Mouse (Mus musculus) midbrain, embryonic 16.5 days (tissue): ENCODE results near the gene Uvrag. TPM values are rescaled to one million over a fixed set of nuclear protein-coding genes. Genes with fewer than 3 reads are reported as not detected.
A peak's percentile ranks its signal among the peaks of the same experiment; 100 is the strongest.

Experiments used
- ATAC-seq: fragments of 200-750 bp; cut with Nextera tagmentation; 2 replicates; pipeline ENCODE4 v1.8.0; 2017; ENCODE audit warnings: moderate TSS enrichment
- H3K27ac ChIP-seq: fragments of 300-500 bp; sonication (generic); 2 replicates; pipeline ENCODE4 v1.5.1; 2014; ENCODE audit warnings: mild to moderate bottlenecking, low read length, mixed read lengths
- H3K27me3 ChIP-seq: fragments of 300-500 bp; sonication (generic); 2 replicates; pipeline ENCODE4 v1.6.1; 2014; ENCODE audit warnings: low read depth, low read length, mixed read lengths; ENCODE audit not compliant: control insufficient read depth, insufficient read depth
- H3K36me3 ChIP-seq: fragments of 300-500 bp; sonication (generic); 2 replicates; pipeline ENCODE4 v1.6.1; 2014; ENCODE audit warnings: mild to moderate bottlenecking, low read length, moderate library complexity, mixed read lengths; ENCODE audit not compliant: control insufficient read depth, insufficient read depth
- H3K4me1 ChIP-seq: fragments of 300-500 bp; sonication (generic); 2 replicates; pipeline ENCODE4 v1.6.1; 2014; ENCODE audit warnings: mild to moderate bottlenecking, low read length, mixed read lengths; ENCODE audit not compliant: control insufficient read depth, insufficient read depth
- H3K4me2 ChIP-seq: fragments of 300-500 bp; sonication (generic); 2 replicates; pipeline ENCODE4 v1.6.1; 2014; ENCODE audit warnings: mild to moderate bottlenecking, low read length, mixed read lengths
- H3K4me3 ChIP-seq: fragments of 300-500 bp; sonication (generic); 2 replicates; pipeline ENCODE4 v1.5.1; 2014; ENCODE audit warnings: low read depth, mild to moderate bottlenecking, low read length, moderate library complexity, mixed read lengths
- H3K9ac ChIP-seq: fragments of 300-500 bp; sonication (generic); 2 replicates; pipeline ENCODE4 v1.6.1; 2014; ENCODE audit warnings: low read depth, low read length, mixed read lengths
- H3K9me3 ChIP-seq: fragments of 300-500 bp; sonication (generic); replicated peaks from 2 replicates; pipeline ENCODE4 v1.6.1; 2014; ENCODE audit warnings: mild to moderate bottlenecking, low read length, mixed read lengths; ENCODE audit not compliant: control insufficient read depth, poor library complexity, severe bottlenecking
- WGBS: fragments of 180-500 bp; shearing (Covaris S2); extraction: QIAGEN DNeasy Blood & Tissue Kit; methylation state at CpG from one replicate; pipeline ENCODE4 v1.1.7; 2014; 5-methylcytosine and 5-hydroxymethylcytosine counted together
- polyA plus RNA-seq: library from polyadenylated mRNA; unstranded; fragments of >200 nt; fragmentation: Nextera tagmentation; extraction: Ambion mirVana; gene quantifications from 2 replicates; pipeline ENCODE4 v1.2.1, GENCODE M21; 2015

The Uvrag gene
- polyA plus RNA-seq, 1 experiment from 2014 or later, result 16.0 TPM

DNA sequence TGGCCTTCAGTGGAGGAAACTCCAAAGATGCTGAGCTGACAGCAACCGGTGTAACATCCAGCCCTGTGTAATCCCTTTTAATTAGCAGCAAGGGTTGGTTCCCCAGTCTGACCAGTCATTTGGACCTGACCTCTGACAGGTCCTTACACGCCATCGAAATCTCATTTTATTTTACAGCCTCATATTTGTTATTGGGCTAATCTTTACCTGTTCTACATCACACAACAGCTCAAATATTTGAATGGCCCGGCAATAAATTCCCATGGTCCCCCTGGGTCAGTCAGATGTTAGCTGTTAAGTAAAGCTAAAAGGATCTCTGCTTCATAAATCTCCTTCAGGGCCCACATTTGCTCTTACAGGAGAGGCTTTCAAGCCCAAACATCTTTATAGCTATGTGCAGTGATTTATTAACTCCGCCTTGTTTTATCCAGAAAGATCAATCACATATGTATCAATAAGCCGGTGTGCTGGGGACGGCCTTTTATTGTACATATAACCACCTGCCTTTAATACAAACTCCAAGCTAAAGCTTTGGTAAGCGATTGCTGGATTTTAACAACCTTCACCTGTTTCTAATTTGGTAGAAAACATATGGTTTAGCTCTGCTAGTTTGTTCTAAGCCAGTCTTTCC, 183.7 kb downstream of the Uvrag start:
- H3K4me3 ChIP-seq, result no peak overlapping the region
- no peaks in the 10 kb centered on the region for H3K36me3 ChIP-seq
- H3K4me1 ChIP-seq, result peaks cover 3% of the 10 kb centered on the region; the same call in 1 of the 2 replicates
- no peak overlapping the region for H3K4me2 ChIP-seq
- H3K27ac ChIP-seq, result no peak overlapping the region
- H3K9me3 ChIP-seq, result no peaks in the 10 kb centered on the region
- no peak for ATAC-seq
- H3K9ac ChIP-seq, result no peak overlapping the region
- no peaks in the 10 kb centered on the region for H3K27me3 ChIP-seq
- 87% methylated on average over 8 of the region's 8 CpGs for WGBS

DNA sequence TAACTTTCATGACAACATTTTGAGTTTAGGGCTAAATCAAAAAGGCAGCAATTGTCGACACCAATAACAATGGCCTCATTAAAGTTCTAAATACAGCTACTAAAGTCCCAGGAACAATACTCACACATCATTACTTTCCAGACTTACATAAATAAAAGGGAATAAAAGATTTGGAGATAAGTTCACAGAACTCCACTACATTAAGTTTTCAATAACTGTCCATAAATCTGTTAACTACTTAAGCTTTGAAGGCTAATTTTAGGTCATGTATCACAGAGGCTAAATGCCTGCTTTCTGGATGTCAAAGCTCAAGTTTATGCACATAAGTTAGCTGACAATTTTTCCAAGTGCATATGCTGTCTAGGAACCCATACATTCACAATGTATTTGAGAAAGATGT, 184.3 kb downstream of the Uvrag start:
- Histone ChIP-seq H3K9me3 (no peaks in the 10 kb centered on the region), H3K4me2 (no peak overlapping the region), H3K27ac (no peak overlapping the region), H3K9ac (no peak overlapping the region), H3K4me1 (peaks cover 3% of the 10 kb centered on the region; the same call in 1 of the 2 replicates), H3K27me3 (no peaks in the 10 kb centered on the region), H3K36me3 (no peaks in the 10 kb centered on the region), H3K4me3 (no peak overlapping the region)
- WGBS, result 76% methylated on average over 1 of the region's 1 CpGs
- ATAC-seq, result no peak

DNA sequence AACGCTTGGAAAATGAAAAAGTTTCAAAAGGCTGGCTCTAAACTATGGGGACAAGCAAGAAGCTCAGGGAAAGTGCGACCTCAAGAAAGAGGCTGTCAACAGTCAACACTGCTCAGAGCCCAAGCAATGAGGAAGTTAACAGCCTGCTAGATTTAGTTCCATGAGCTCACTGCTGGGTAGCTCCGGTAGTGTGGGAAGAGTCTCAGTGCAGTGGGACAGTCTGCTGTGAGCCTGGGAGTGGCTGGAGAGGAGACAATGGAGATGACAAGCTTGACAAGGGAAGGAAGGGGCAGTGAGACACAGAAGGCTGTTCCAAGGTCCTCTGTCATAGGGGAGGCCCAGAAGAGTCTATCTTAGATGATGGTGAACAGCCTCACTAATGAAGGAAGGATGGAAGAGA, 187.3 kb downstream of the Uvrag start:
- ATAC-seq, result no peak

DNA sequence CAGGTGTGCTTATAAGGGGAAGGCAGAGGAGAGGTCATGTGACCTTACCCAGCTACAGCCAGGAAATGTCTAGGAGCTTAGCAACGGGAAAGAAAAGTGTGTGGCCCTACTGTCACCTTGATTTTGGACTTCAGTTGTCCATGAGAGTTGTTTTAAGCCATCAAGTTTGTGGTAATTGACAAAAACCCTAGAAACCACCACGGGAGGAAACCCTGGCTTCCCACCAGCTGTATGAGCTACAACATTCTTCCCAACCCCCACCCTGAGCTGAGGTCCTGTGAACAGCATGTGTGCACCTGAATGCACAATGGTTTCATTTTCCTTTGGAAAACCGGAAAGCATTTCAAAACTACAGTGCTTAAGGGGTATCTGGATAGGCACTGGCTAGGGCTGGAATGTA, 196.0 kb downstream of the Uvrag start:
- Histone ChIP-seq H3K36me3 (no peaks in the 10 kb centered on the region), H3K4me2 (no peak overlapping the region), H3K27me3 (no peaks in the 10 kb centered on the region), H3K9me3 (no peaks in the 10 kb centered on the region), H3K9ac (no peak overlapping the region), H3K27ac (no peak overlapping the region), H3K4me1 (no peaks in the 10 kb centered on the region), H3K4me3 (no peak overlapping the region)
- WGBS, result 87% methylated on average over 3 of the region's 3 CpGs
- no peak for ATAC-seq

More for the DNA sequence above, 187.3 kb downstream of the Uvrag start:
- no peak overlapping the region for H3K4me3 ChIP-seq
- no peak overlapping the region for H3K27ac ChIP-seq
- H3K9me3 ChIP-seq, result no peaks in the 10 kb centered on the region
- H3K4me2 ChIP-seq, result no peak overlapping the region
- H3K27me3 ChIP-seq, result no peaks in the 10 kb centered on the region
- no peak overlapping the region for H3K9ac ChIP-seq
- WGBS, result 76% methylated on average over 3 of the region's 3 CpGs
- H3K36me3 ChIP-seq, result no peaks in the 10 kb centered on the region
- peaks cover 3% of the 10 kb centered on the region; the same call in 1 of the 2 replicates for H3K4me1 ChIP-seq

DNA sequence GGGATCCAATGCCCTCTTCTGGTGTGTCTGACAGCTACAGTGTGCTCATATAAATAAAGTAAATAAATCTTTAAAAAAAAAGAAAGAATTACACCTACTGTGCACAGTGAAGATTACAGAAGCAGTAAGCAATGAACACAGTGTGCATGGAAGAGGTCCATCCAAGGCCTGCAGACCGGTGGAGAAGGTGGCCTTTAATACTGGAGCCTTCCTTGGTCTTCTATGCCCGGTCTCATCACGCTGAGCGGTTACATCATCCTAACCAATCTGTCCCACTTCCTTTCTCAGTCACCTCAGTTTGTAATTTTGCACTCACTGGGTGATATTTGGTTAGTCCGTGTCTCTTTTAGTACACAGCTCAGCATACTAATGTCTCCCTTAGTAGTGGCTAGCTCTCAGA, 197.3 kb downstream of the Uvrag start:
- no peak overlapping the region for H3K4me2 ChIP-seq
- H3K27me3 ChIP-seq, result no peaks in the 10 kb centered on the region
- no peaks in the 10 kb centered on the region for H3K4me1 ChIP-seq
- H3K9ac ChIP-seq, result no peak overlapping the region
- no peaks in the 10 kb centered on the region for H3K36me3 ChIP-seq
- ATAC-seq, result no peak
- no peaks in the 10 kb centered on the region for H3K9me3 ChIP-seq
- H3K4me3 ChIP-seq, result no peak overlapping the region
- 90% methylated on average over 5 of the region's 5 CpGs for WGBS
- H3K27ac ChIP-seq, result no peak overlapping the region

DNA sequence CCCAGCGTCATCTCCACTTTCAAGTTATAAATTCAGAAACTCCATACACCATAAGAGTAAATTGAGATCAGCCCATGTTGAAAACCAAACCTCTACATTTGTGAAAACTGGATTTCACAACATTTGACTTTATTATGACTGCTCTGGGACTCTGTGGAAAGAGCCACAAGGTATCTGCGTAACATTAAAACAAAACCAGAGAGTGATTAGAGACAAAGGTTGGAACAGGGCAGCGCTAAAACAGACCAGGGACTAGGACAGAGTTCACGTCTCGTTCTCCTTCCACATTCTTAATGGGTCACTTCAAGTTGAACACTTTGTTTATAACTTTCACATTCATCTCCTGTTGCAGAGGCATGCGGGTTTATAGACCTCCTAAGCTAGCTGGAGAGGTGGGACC, 198.2 kb downstream of the Uvrag start:
- H3K36me3 ChIP-seq, result no peaks in the 10 kb centered on the region
- no peak overlapping the region for H3K9ac ChIP-seq
- 0 out of 2 replicates have a peak, but pooled peaks cover 2% of the 10 kb centered on the region for H3K4me1 ChIP-seq
- no peaks in the 10 kb centered on the region for H3K9me3 ChIP-seq
- no peaks in the 10 kb centered on the region for H3K27me3 ChIP-seq
- H3K27ac ChIP-seq, result no peak overlapping the region
- no peak overlapping the region for H3K4me2 ChIP-seq
- H3K4me3 ChIP-seq, result no peak overlapping the region
- WGBS, result 91% methylated on average over 6 of the region's 6 CpGs
- ATAC-seq, result no peak

DNA sequence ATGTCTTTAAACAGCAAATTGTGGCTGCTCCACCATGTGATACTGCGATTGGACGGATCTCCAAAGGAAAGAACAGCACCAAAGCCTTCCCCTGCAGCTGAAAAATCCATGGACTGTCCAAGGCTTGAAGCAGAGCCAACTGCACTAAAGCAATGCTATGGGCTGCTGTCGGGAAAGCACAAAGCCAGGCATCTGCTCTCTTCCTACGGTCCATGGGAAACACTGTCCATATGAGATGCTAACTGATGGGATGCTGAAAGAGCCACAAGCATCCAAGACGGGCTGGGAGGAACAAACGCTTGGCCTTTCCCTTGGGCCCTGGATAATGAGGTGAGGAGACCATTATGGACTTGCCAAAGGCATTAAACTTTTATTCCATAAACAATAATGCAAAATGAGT, 201.7 kb downstream of the Uvrag start:
- WGBS, result 76% methylated on average over 6 of the region's 6 CpGs
- no peak overlapping the region for H3K9ac ChIP-seq
- no peaks in the 10 kb centered on the region for H3K36me3 ChIP-seq
- H3K4me1 ChIP-seq, result peaks cover 6% of the 10 kb centered on the region; the same call in 1 of the 2 replicates
- H3K9me3 ChIP-seq, result no peaks in the 10 kb centered on the region
- H3K4me2 ChIP-seq, result no peak overlapping the region
- ATAC-seq, result no peak
- no peak overlapping the region for H3K27ac ChIP-seq
- H3K4me3 ChIP-seq, result no peak overlapping the region
- no peaks in the 10 kb centered on the region for H3K27me3 ChIP-seq

DNA sequence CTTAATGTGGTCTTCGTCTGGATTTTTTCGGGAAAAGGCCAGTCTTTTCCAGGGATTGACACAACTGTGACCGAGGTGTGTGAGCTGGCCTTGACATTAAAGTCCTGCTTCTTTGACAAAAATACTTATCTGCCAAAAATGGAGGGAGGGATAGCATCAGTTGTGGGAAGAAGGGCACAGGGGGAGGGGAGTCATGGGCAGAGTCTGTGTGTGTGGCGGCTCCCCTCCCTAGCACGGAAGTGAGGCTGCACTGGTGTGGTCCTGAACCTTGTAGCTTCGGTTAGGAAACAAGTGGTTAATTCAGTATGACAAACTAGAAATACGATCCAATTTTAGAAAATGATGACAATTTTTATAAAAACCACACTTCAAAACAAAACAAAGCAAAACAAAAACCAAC, 202.3 kb downstream of the Uvrag start:
- WGBS, result 92% methylated on average over 7 of the region's 7 CpGs
- Histone ChIP-seq H3K4me3 (no peak overlapping the region), H3K9ac (no peak overlapping the region), H3K4me1 (peaks cover 6% of the 10 kb centered on the region; the same call in 1 of the 2 replicates), H3K9me3 (no peaks in the 10 kb centered on the region), H3K36me3 (no peaks in the 10 kb centered on the region), H3K27ac (no peak overlapping the region), H3K4me2 (no peak overlapping the region), H3K27me3 (no peaks in the 10 kb centered on the region)
- ATAC-seq, result no peak

DNA sequence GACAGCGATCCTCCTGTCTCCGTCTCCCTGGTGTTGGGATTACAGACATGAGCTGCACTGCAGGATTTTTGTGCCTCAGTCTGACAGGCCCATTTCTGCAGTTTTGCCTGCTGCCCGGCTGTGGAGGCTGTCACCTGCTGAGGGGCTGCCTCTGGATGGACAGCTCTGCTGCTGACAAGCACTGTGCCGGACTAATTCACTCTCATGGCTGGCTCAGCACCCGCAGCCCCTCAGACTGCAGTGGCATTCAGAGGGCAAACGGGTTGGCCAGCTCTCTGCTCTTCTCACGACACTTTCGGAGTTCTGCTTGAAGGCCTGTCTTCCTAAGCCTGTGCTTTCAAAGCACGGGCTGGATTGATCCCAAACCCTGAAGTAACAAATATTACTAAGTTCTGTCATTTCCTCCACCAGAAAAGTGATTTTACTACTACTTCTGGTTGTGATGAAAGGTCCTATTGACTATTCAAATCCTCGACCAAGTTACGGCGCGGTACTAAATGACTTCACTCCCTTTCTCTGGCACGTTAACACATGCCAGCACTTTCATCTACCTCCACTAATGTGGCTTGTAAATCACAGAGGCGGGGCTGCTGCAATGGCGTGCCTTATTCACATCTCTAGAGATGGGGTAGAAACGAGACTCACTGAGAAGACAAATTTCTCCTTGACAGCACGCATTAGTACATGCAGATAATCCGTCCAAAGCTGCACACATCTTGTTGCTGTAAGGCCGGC, 203.7 kb downstream of the Uvrag start:
- Histone ChIP-seq H3K4me3 (no peak overlapping the region), H3K9me3 (no peaks in the 10 kb centered on the region), H3K4me2 (no peak overlapping the region), H3K27ac (0 out of 2 replicates have a peak overlapping the region, but pooled peaks have one; percentile 3), H3K9ac (peak overlapping the region; percentile 31; the same call in 1 of the 2 replicates), H3K4me1 (peaks cover 6% of the 10 kb centered on the region; the same call in 1 of the 2 replicates), H3K27me3 (no peaks in the 10 kb centered on the region), H3K36me3 (no peaks in the 10 kb centered on the region)
- ATAC-seq, result no peak
- WGBS, result 48% methylated on average over 20 of the region's 20 CpGs
